Mouse (Mus musculus) midbrain, embryonic 16.5 days (tissue): ENCODE results near the gene Zfp664. TPM values are rescaled to one million over a fixed set of nuclear protein-coding genes. Genes with fewer than 3 reads are reported as not detected.

ENCODE experiments used
- ATAC-seq: fragments of 200-750 bp; cut with Nextera tagmentation; 2 replicates; pipeline ENCODE4 v1.8.0; 2017; ENCODE audit warnings: moderate TSS enrichment
- H3K27ac ChIP-seq: fragments of 300-500 bp; sonication (generic); 2 replicates; pipeline ENCODE4 v1.5.1; 2014; ENCODE audit warnings: mild to moderate bottlenecking, low read length, mixed read lengths
- H3K27me3 ChIP-seq: fragments of 300-500 bp; sonication (generic); 2 replicates; pipeline ENCODE4 v1.6.1; 2014; ENCODE audit warnings: low read depth, low read length, mixed read lengths; ENCODE audit not compliant: control insufficient read depth, insufficient read depth
- H3K36me3 ChIP-seq: fragments of 300-500 bp; sonication (generic); 2 replicates; pipeline ENCODE4 v1.6.1; 2014; ENCODE audit warnings: mild to moderate bottlenecking, low read length, moderate library complexity, mixed read lengths; ENCODE audit not compliant: control insufficient read depth, insufficient read depth
- H3K4me1 ChIP-seq: fragments of 300-500 bp; sonication (generic); 2 replicates; pipeline ENCODE4 v1.6.1; 2014; ENCODE audit warnings: mild to moderate bottlenecking, low read length, mixed read lengths; ENCODE audit not compliant: control insufficient read depth, insufficient read depth
- H3K4me2 ChIP-seq: fragments of 300-500 bp; sonication (generic); 2 replicates; pipeline ENCODE4 v1.6.1; 2014; ENCODE audit warnings: mild to moderate bottlenecking, low read length, mixed read lengths
- H3K4me3 ChIP-seq: fragments of 300-500 bp; sonication (generic); 2 replicates; pipeline ENCODE4 v1.5.1; 2014; ENCODE audit warnings: low read depth, mild to moderate bottlenecking, low read length, moderate library complexity, mixed read lengths
- H3K9ac ChIP-seq: fragments of 300-500 bp; sonication (generic); 2 replicates; pipeline ENCODE4 v1.6.1; 2014; ENCODE audit warnings: low read depth, low read length, mixed read lengths
- H3K9me3 ChIP-seq: fragments of 300-500 bp; sonication (generic); replicated peaks from 2 replicates; pipeline ENCODE4 v1.6.1; 2014; ENCODE audit warnings: mild to moderate bottlenecking, low read length, mixed read lengths; ENCODE audit not compliant: control insufficient read depth, poor library complexity, severe bottlenecking
- WGBS: fragments of 180-500 bp; shearing (Covaris S2); extraction: QIAGEN DNeasy Blood & Tissue Kit; methylation state at CpG from one replicate; pipeline ENCODE4 v1.1.7; 2014; 5-methylcytosine and 5-hydroxymethylcytosine counted together
- polyA plus RNA-seq: library from polyadenylated mRNA; unstranded; fragments of >200 nt; fragmentation: Nextera tagmentation; extraction: Ambion mirVana; gene quantifications from 2 replicates; pipeline ENCODE4 v1.2.1, GENCODE M21; 2015

The Zfp664 gene
- polyA plus RNA-seq, 1 experiment from 2014 or later = 68.9 TPM

GRCm38 (mm10) chr5:124883877-124884276 lies 21.4 kb downstream of the Zfp664 start:
- WGBS = 86% methylated on average over 6 of the region's 6 CpGs
- H3K27me3 ChIP-seq = no peaks in the 10 kb centered on the region
- H3K36me3 ChIP-seq = peaks cover 17% of the 10 kb centered on the region
- H3K9ac ChIP-seq = no peak overlapping the region
- H3K9me3 ChIP-seq = no peaks in the 10 kb centered on the region
- no peak overlapping the region for H3K4me2 ChIP-seq
- H3K4me3 ChIP-seq = no peak overlapping the region
- no peak overlapping the region for H3K27ac ChIP-seq
- no peak for ATAC-seq
- no peaks in the 10 kb centered on the region for H3K4me1 ChIP-seq

DNA sequence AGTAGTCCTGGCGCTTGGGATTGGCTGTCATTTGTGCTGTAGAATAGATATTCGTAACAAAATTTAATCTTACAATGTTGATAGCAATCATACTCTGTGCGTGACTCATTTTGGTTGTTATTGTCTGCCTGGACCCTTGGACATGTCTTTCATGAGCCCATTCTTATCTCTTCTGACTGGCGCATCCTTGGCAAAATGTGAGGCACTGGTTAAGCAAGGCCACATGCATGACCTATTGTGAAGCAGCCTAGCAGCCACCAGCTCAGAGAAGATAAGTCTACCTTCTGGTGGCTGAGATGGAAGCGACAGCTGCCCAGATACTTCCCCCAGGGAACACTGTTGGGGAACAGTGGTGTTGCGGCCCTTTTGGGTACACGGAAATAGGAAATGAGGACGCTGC lies 26.2 kb downstream of the Zfp664 start:
- H3K4me2 ChIP-seq = no peak overlapping the region
- peaks cover 17% of the 10 kb centered on the region for H3K36me3 ChIP-seq
- H3K4me3 ChIP-seq = no peak overlapping the region
- ATAC-seq = no peak
- H3K27me3 ChIP-seq = no peaks in the 10 kb centered on the region
- no peaks in the 10 kb centered on the region for H3K9me3 ChIP-seq
- WGBS = 95% methylated on average over 8 of the region's 8 CpGs
- H3K4me1 ChIP-seq = no peaks in the 10 kb centered on the region
- H3K27ac ChIP-seq = no peak overlapping the region
- no peak overlapping the region for H3K9ac ChIP-seq

DNA sequence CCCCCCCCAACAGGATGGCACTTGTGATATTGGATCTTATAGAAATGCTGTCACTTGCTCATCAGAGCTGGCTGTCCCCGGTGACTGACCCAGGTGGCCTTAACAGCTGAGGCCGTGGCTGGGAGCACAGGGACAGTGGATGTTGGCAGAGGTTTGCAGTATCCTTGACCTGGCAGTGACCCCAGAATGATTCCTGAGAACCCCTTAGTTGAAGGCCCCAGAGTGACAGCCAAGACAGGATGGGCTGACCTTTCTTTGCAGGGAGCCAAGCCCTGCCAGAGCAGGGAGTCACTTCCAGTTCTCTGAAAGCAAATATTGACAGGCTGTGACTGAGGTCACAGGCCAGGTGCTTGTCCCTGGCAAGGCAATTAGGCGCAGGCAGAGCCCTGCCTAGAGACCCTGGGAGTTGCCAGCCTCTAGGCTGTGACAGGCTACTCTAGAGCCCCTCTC lies 29.5 kb downstream of the Zfp664 start:
- ATAC-seq = no peak
- no peaks in the 10 kb centered on the region for H3K9me3 ChIP-seq
- no peak overlapping the region for H3K9ac ChIP-seq
- no peaks in the 10 kb centered on the region for H3K27me3 ChIP-seq
- H3K4me1 ChIP-seq = no peaks in the 10 kb centered on the region
- WGBS = 67% methylated on average over 3 of the region's 3 CpGs
- no peak overlapping the region for H3K4me2 ChIP-seq
- H3K27ac ChIP-seq = no peak overlapping the region
- no peak overlapping the region for H3K4me3 ChIP-seq
- H3K36me3 ChIP-seq = peaks cover under 1% of the 10 kb centered on the region; the same call in 1 of the 2 replicates

GRCm38 (mm10) chr5:124896135-124896534 lies 33.6 kb downstream of the Zfp664 start:
- Histone ChIP-seq H3K4me2 (no peak overlapping the region), H3K9ac (no peak overlapping the region), H3K9me3 (no peaks in the 10 kb centered on the region), H3K27ac (no peak overlapping the region), H3K4me3 (no peak overlapping the region), H3K27me3 (no peaks in the 10 kb centered on the region), H3K36me3 (no peaks in the 10 kb centered on the region), H3K4me1 (peaks cover 10% of the 10 kb centered on the region; the same call in 1 of the 2 replicates)
- no peak for ATAC-seq
- 57% methylated on average over 6 of the region's 8 CpGs for WGBS

DNA sequence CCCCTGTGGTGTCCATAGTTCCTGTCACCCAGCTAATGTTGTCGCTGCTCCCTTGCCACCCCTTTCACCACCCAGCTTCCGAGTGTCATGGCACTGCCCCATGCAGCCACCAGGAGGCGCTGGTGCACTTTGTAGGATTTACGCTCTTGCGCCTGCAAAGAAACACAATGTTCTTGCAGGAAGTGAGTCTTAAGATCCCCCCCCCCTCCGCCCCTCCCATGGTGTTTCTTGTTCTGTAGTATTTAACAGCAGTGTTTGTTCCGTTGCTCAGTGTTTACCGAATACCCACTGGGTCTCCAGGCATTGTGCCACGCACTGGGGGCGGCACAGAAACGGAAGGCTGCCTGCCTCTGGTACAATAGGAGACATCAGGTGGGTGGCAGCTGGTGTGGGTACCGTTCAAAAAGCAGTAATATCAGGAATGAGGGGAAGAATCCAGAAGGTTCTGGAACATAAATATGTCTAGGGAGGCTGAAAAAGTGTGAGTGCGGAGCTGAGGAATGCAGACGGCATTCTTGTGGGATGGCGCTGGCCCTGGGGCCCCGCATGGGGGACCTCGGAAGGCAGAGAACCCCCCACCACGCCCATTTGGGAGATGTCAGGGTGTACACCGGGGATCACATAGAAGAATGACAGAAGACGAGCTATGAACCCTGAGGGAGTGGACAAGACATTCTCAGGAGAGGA lies 37.6 kb downstream of the Zfp664 start:
- Histone ChIP-seq H3K4me2 (peak overlapping the region; percentile 44), H3K36me3 (no peaks in the 10 kb centered on the region), H3K4me3 (no peak overlapping the region; the same call in 1 of the 2 replicates), H3K27me3 (no peaks in the 10 kb centered on the region), H3K4me1 (peaks cover 11% of the 10 kb centered on the region; the same call in 1 of the 2 replicates), H3K9ac (peak overlapping the region; percentile 57; the same call in 1 of the 2 replicates), H3K9me3 (no peaks in the 10 kb centered on the region), H3K27ac (no peak overlapping the region)
- WGBS = 35% methylated on average over 20 of the region's 20 CpGs
- ATAC-seq = peak; percentile 49; the same call in 1 of the 2 replicates

DNA sequence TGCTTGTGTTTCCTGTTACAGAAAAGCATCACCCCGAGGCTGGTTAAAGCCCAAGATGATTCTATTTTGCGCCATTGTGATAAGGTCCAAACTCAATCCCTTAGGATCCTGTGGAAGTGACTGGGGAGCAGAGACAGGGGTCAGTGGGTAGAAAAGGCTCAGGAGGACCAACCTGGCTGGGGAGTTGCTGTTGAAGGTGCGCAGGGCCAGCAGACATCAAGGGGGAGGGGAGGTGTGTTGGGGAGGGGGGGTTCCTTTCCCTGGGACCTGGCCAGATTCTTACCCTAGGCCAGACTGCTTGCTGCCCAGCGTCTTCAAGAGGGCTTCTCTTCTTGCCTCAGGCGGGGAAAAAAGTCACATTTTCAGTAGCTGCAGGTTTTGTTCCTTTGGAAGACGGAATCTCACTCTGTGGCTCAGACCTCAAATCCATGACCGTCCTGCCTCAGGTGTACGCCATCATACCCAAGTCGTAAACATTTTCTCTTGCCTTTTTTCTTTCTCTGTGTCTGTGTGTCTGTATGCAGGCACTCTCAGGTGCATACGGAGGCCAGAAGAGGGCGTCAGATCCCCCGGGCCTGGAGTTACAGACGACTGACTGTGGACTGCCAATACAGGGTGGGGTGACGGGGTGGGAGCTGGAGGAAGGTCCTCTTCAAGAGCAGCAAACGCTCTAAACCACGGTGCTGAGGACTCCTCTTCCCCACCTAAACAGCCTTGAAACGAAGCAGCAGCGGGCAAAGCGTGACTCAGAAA lies 38.4 kb downstream of the Zfp664 start:
- no peak for ATAC-seq
- Histone ChIP-seq H3K27me3 (no peaks in the 10 kb centered on the region), H3K9me3 (no peaks in the 10 kb centered on the region), H3K4me3 (no peak overlapping the region), H3K36me3 (no peaks in the 10 kb centered on the region), H3K9ac (no peak overlapping the region), H3K4me2 (no peak overlapping the region), H3K27ac (no peak overlapping the region), H3K4me1 (peaks cover 11% of the 10 kb centered on the region; the same call in 1 of the 2 replicates)
- WGBS = 68% methylated on average over 19 of the region's 19 CpGs

DNA sequence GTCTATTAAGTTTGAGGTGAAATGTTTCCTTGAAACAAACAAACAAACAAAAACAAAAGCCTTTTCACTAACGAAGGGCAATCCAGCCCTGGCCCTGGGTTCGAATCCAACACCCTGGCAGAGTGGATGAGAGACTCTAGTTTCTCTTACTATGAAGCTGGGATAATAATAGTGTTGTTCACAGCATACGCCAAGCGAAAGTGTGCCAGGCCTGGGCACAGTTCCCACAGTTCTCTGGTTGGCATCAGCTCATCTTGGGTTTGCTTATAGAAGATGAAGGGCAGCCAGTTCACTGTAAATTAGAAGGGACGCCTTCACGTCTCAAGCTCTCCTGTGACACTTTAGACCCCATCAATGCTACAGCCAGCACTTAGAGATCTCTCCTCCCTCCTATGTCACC lies 39.2 kb downstream of the Zfp664 start:
- Histone ChIP-seq H3K9me3 (no peaks in the 10 kb centered on the region), H3K4me2 (no peak overlapping the region), H3K4me1 (peaks cover 11% of the 10 kb centered on the region; the same call in 1 of the 2 replicates), H3K9ac (no peak overlapping the region), H3K27ac (no peak overlapping the region), H3K27me3 (no peaks in the 10 kb centered on the region), H3K36me3 (no peaks in the 10 kb centered on the region), H3K4me3 (no peak overlapping the region)
- ATAC-seq = no peak
- WGBS = 82% methylated on average over 6 of the region's 6 CpGs

DNA sequence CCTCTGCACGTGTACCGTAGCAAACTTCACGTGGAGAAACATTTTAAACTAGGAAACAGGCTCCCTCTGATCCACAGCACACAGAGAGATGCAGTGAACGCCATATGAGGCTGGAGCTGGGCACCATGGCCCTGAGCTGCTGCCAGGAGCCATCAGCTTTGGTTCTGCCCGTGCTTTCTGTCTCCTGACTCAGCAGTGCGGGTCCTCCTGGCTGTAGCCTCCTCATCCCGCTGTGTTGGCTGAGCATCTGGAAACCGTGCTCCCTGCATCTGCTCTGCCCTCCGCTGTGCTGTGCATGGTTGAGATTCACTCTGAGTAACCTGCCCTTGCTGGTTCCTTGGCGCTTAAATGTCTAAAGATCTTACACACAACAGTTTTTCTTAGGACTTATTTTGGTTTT lies 39.7 kb downstream of the Zfp664 start:
- Histone ChIP-seq H3K4me2 (no peak overlapping the region), H3K9ac (no peak overlapping the region), H3K36me3 (no peaks in the 10 kb centered on the region), H3K9me3 (no peaks in the 10 kb centered on the region), H3K27me3 (no peaks in the 10 kb centered on the region), H3K4me1 (peaks cover 11% of the 10 kb centered on the region; the same call in 1 of the 2 replicates), H3K4me3 (no peak overlapping the region), H3K27ac (peak overlapping the region; percentile 51; the same call in 1 of the 2 replicates)
- WGBS = 86% methylated on average over 10 of the region's 10 CpGs
- ATAC-seq = no peak

DNA sequence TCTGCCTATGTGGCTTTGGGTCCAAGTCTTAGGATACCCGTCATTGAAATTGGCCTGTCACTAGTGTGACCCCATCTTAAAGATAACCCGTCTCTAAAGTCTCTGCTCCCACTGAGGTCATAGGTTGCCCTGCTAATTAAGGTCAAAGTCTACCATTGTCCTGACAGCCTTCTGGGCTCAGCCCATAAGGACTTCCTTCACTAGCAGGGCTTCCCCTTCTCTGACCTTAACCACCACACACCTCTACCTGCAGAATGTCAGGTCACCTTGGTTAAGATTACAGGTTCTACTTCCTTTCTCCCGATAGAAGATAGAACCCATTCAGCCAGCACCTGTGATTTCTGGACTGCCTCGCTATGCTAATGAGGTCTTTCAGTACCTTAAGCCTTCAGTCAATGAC lies 41.4 kb downstream of the Zfp664 start:
- H3K27me3 ChIP-seq = no peaks in the 10 kb centered on the region
- H3K9ac ChIP-seq = no peak overlapping the region
- no peaks in the 10 kb centered on the region for H3K36me3 ChIP-seq
- WGBS = 89% methylated on average over 4 of the region's 4 CpGs
- no peak overlapping the region for H3K4me3 ChIP-seq
- no peaks in the 10 kb centered on the region for H3K9me3 ChIP-seq
- H3K4me2 ChIP-seq = no peak overlapping the region
- no peak overlapping the region for H3K27ac ChIP-seq
- no peak for ATAC-seq
- peaks cover 11% of the 10 kb centered on the region; the same call in 1 of the 2 replicates for H3K4me1 ChIP-seq
